Mouse (Mus musculus) heart, embryonic 15.5 days (tissue): ENCODE measurements around the gene Emilin2. TPM values are rescaled to one million over a fixed set of nuclear protein-coding genes. Genes with fewer than 3 reads are reported as not detected.

Experiments used
- ATAC-seq: fragments of 200-750 bp; cut with Nextera tagmentation; replicated peaks from 2 replicates; pipeline ENCODE4 v1.8.0; 2017; ENCODE audit warnings: low read depth, moderate TSS enrichment; ENCODE audit not compliant: insufficient number of reproducible peaks, insufficient read depth, low FRiP score
- H3K27ac ChIP-seq: fragments of 300-500 bp; sonication (generic); 2 replicates; pipeline ENCODE4 v1.5.1; 2015; ENCODE audit warnings: mild to moderate bottlenecking, inconsistent platforms
- H3K27me3 ChIP-seq: fragments of 300-500 bp; sonication (generic); 2 replicates; pipeline ENCODE4 v1.6.1; 2015; ENCODE audit warnings: inconsistent platforms
- H3K36me3 ChIP-seq: fragments of 300-500 bp; sonication (generic); 2 replicates; pipeline ENCODE4 v1.6.1; 2015; ENCODE audit warnings: mild to moderate bottlenecking, inconsistent platforms
- H3K4me1 ChIP-seq: fragments of 300-500 bp; sonication (generic); replicated peaks from 2 replicates; pipeline ENCODE4 v1.6.1; 2015; ENCODE audit warnings: inconsistent platforms
- H3K4me2 ChIP-seq: fragments of 300-500 bp; sonication (generic); 2 replicates; pipeline ENCODE4 v1.6.1; 2015; ENCODE audit warnings: inconsistent platforms, mild to moderate bottlenecking, moderate library complexity
- H3K4me3 ChIP-seq: fragments of 300-500 bp; sonication (generic); 2 replicates; pipeline ENCODE4 v1.5.1; 2015; ENCODE audit warnings: mild to moderate bottlenecking, inconsistent platforms
- H3K9ac ChIP-seq: fragments of 300-500 bp; sonication (generic); 2 replicates; pipeline ENCODE4 v1.6.1; 2015; ENCODE audit warnings: mild to moderate bottlenecking, inconsistent platforms
- H3K9me3 ChIP-seq: fragments of 300-500 bp; sonication (generic); replicated peaks from 2 replicates; pipeline ENCODE4 v1.6.1; 2016; ENCODE audit warnings: inconsistent platforms
- WGBS: fragments of 180-500 bp; shearing (Covaris S2); methylation state at CpG from one replicate; pipeline ENCODE4 v1.1.7; 2015; ENCODE audit warnings: mixed read lengths; 5-methylcytosine and 5-hydroxymethylcytosine counted together
- polyA plus RNA-seq: library from polyadenylated mRNA; unstranded; fragments of >200 nt; fragmentation: Nextera tagmentation; extraction: Ambion mirVana; gene quantifications from 2 replicates; pipeline ENCODE4 v1.2.1, GENCODE M21; 2015

Emilin2 gene
- polyA plus RNA-seq, 1 experiment from 2014 or later, result 35.4 TPM

- H3K4me1 ChIP-seq, result peaks cover 42% of the 10 kb centered on the region
- WGBS, result 24% methylated on average over 4 of the region's 4 CpGs
- no peaks in the 10 kb centered on the region for H3K27me3 ChIP-seq
- no peak overlapping the region for H3K4me3 ChIP-seq
- no peak overlapping the region for H3K4me2 ChIP-seq
- no peak overlapping the region for H3K9ac ChIP-seq
- H3K9me3 ChIP-seq, result no peaks in the 10 kb centered on the region
- no peaks in the 10 kb centered on the region for H3K36me3 ChIP-seq
- H3K27ac ChIP-seq, result no peak overlapping the region
- ATAC-seq, result no peak
Measured at GRCm38 (mm10) chr17:71264739-71265138, 47.0 kb downstream of the Emilin2 start.

GRCm38 (mm10) chr17:71263136-71263535 is 48.6 kb downstream of the Emilin2 start:
- WGBS, result 79% methylated on average over 6 of the region's 6 CpGs
- Histone ChIP-seq H3K4me3 (no peak overlapping the region), H3K4me2 (no peak overlapping the region), H3K4me1 (peaks cover 30% of the 10 kb centered on the region), H3K27ac (no peak overlapping the region), H3K36me3 (no peaks in the 10 kb centered on the region), H3K9ac (no peak overlapping the region), H3K27me3 (no peaks in the 10 kb centered on the region), H3K9me3 (no peaks in the 10 kb centered on the region)
- ATAC-seq, result no peak

- Histone ChIP-seq H3K27me3 (no peaks in the 10 kb centered on the region), H3K36me3 (no peaks in the 10 kb centered on the region), H3K4me3 (no peak overlapping the region), H3K4me1 (peaks cover 26% of the 10 kb centered on the region), H3K9me3 (no peaks in the 10 kb centered on the region), H3K4me2 (no peak overlapping the region), H3K27ac (no peak overlapping the region), H3K9ac (no peak overlapping the region)
- ATAC-seq, result no peak
- WGBS, result 52% methylated on average over 3 of the region's 3 CpGs
Measured at GRCm38 (mm10) chr17:71260658-71261057, 51.1 kb downstream of the Emilin2 start.

GRCm38 (mm10) chr17:71259727-71260126 is 52.1 kb downstream of the Emilin2 start:
- Histone ChIP-seq H3K4me1 (peaks cover 25% of the 10 kb centered on the region), H3K36me3 (no peaks in the 10 kb centered on the region), H3K4me2 (no peak overlapping the region), H3K9me3 (no peaks in the 10 kb centered on the region), H3K4me3 (no peak overlapping the region), H3K9ac (no peak overlapping the region), H3K27me3 (no peaks in the 10 kb centered on the region), H3K27ac (no peak overlapping the region)
- WGBS, result 65% methylated on average over 11 of the region's 11 CpGs
- no peak for ATAC-seq

GRCm38 (mm10) chr17:71256806-71257536 is 54.8 kb downstream of the Emilin2 start:
- Histone ChIP-seq H3K9me3 (no peaks in the 10 kb centered on the region), H3K27me3 (no peaks in the 10 kb centered on the region), H3K4me3 (no peak overlapping the region), H3K4me2 (no peak overlapping the region), H3K27ac (peak overlapping the region; percentile 33; the same call in 1 of the 2 replicates), H3K4me1 (peaks cover 48% of the 10 kb centered on the region), H3K36me3 (no peaks in the 10 kb centered on the region), H3K9ac (peak overlapping the region; percentile 9; the same call in 1 of the 2 replicates)
- WGBS, result 61% methylated on average over 13 of the region's 13 CpGs
- ATAC-seq, result 0 out of 2 replicates have a peak, but pooled peaks have one; percentile 32

- no peaks in the 10 kb centered on the region for H3K9me3 ChIP-seq
- H3K4me2 ChIP-seq, result no peak overlapping the region
- no peaks in the 10 kb centered on the region for H3K36me3 ChIP-seq
- WGBS, result 77% methylated on average over 14 of the region's 14 CpGs
- H3K4me3 ChIP-seq, result no peak overlapping the region
- no peak for ATAC-seq
- peak overlapping the region; percentile 33; the same call in 1 of the 2 replicates for H3K27ac ChIP-seq
- no peaks in the 10 kb centered on the region for H3K27me3 ChIP-seq
- peaks cover 56% of the 10 kb centered on the region for H3K4me1 ChIP-seq
- no peak overlapping the region for H3K9ac ChIP-seq
Measured at GRCm38 (mm10) chr17:71256068-71256615, 55.6 kb downstream of the Emilin2 start.

GRCm38 (mm10) chr17:71254736-71255135 is 57.0 kb downstream of the Emilin2 start:
- Histone ChIP-seq H3K9me3 (no peaks in the 10 kb centered on the region), H3K36me3 (no peaks in the 10 kb centered on the region), H3K27me3 (no peaks in the 10 kb centered on the region), H3K4me2 (no peak overlapping the region), H3K27ac (peak overlapping the region; percentile 67), H3K4me1 (peaks cover 66% of the 10 kb centered on the region), H3K9ac (no peak overlapping the region), H3K4me3 (no peak overlapping the region)
- ATAC-seq, result no peak
- 46% methylated on average over 6 of the region's 6 CpGs for WGBS

- no peaks in the 10 kb centered on the region for H3K36me3 ChIP-seq
- H3K27ac ChIP-seq, result peak overlapping the region; percentile 67
- no peak for ATAC-seq
- 45% methylated on average over 5 of the region's 5 CpGs for WGBS
- no peaks in the 10 kb centered on the region for H3K27me3 ChIP-seq
- H3K4me3 ChIP-seq, result no peak overlapping the region
- no peaks in the 10 kb centered on the region for H3K9me3 ChIP-seq
- H3K4me1 ChIP-seq, result peaks cover 72% of the 10 kb centered on the region
- H3K9ac ChIP-seq, result no peak overlapping the region
- H3K4me2 ChIP-seq, result no peak overlapping the region
Measured at GRCm38 (mm10) chr17:71254106-71254505, 57.7 kb downstream of the Emilin2 start.

GRCm38 (mm10) chr17:71253391-71253790 is 58.4 kb downstream of the Emilin2 start:
- peak overlapping the region; percentile 67; the same call in 1 of the 2 replicates for H3K27ac ChIP-seq

GRCm38 (mm10) chr17:71252101-71252500 is 59.7 kb downstream of the Emilin2 start:
- Histone ChIP-seq H3K4me2 (no peak overlapping the region), H3K27me3 (no peaks in the 10 kb centered on the region), H3K9me3 (no peaks in the 10 kb centered on the region), H3K27ac (peak overlapping the region; percentile 86), H3K36me3 (peaks cover 5% of the 10 kb centered on the region; the same call in 1 of the 2 replicates), H3K9ac (no peak overlapping the region), H3K4me3 (no peak overlapping the region), H3K4me1 (peaks cover 83% of the 10 kb centered on the region)
- ATAC-seq, result no peak
- WGBS, result 84% methylated on average over 9 of the region's 9 CpGs

More at GRCm38 (mm10) chr17:71253391-71253790, 58.4 kb downstream of the Emilin2 start:
- 71% methylated on average over 2 of the region's 2 CpGs for WGBS
- Histone ChIP-seq H3K9ac (no peak overlapping the region), H3K27me3 (no peaks in the 10 kb centered on the region), H3K4me3 (no peak overlapping the region), H3K4me1 (peaks cover 78% of the 10 kb centered on the region), H3K9me3 (no peaks in the 10 kb centered on the region), H3K4me2 (no peak overlapping the region), H3K36me3 (no peaks in the 10 kb centered on the region)
- no peak for ATAC-seq

- Histone ChIP-seq H3K27me3 (no peaks in the 10 kb centered on the region), H3K4me1 (peaks cover 78% of the 10 kb centered on the region), H3K9me3 (no peaks in the 10 kb centered on the region), H3K27ac (peak overlapping the region; percentile 86), H3K4me3 (no peak overlapping the region), H3K9ac (no peak overlapping the region), H3K36me3 (peaks cover 10% of the 10 kb centered on the region; the same call in 1 of the 2 replicates), H3K4me2 (no peak overlapping the region)
- no peak for ATAC-seq
- WGBS, result 41% methylated on average over 6 of the region's 6 CpGs
Measured at GRCm38 (mm10) chr17:71251601-71252001, 60.2 kb downstream of the Emilin2 start.
